Mouse (Mus musculus): Measurements from ENCODE around the gene Pcid2. TPM values are rescaled to one million over a fixed set of nuclear protein-coding genes. Genes with fewer than 3 reads are reported as not detected.
"Not testable (repeated sequence)": the region's sequence is repeated elsewhere in the genome, so short reads cannot be mapped to it uniquely, and the experiment has no call there.

The Pcid2 gene
- polyA plus RNA-seq, 1 experiment, result 18.2 TPM

DNA sequence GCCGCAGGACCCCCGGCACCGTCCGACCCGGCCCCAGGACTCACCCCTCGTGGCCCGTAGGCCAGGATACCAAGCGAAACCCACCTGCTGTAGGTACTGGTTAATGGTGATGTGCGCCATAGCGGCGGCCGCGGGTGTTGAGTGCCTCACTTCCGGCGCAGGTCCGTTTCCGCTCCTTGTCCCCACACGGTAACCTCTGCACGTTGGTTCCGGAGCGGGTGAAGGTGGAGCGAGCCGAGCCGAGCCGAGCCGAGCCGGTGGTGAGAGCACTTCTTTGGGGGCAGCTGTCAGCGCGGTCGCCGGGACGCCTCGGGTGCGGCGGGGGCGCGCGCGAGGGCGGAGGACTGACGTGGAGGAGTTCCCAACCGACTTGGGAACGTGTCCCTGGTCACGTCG, 570 bp downstream of the Pcid2 start:
- peak; percentile 37; the same call in 1 of the 2 replicates for TF ChIP-seq POLR2A (IDR thresholded peaks at IDR 0.05; ENCODE audit: low read depth, low read length)
- no peak for TF ChIP-seq CTCF (IDR thresholded peaks at IDR 0.05; ENCODE audit: extremely low read depth, insufficient read depth, insufficient read length, insufficient replicate concordance)
- 1% methylated on average over 45 of the region's 45 CpGs for WGBS
- H3K27me3 ChIP-seq (ENCODE audit: control insufficient read depth, insufficient read depth, low read length), result no peaks in the 10 kb centered on the region
- peak overlapping the region; percentile 82 for H3K27ac ChIP-seq (ENCODE audit: insufficient read depth, low read length)
- H3K36me3 ChIP-seq (ENCODE audit: control insufficient read depth, insufficient read depth, low read length), result no peaks in the 10 kb centered on the region; the same call in 1 of the 2 replicates
- H3K4me3 ChIP-seq (ENCODE audit: extremely low read depth, insufficient read depth, insufficient read length), result peak overlapping the region; percentile 96
- peaks cover 10% of the 10 kb centered on the region; the same call in 1 of the 2 replicates for H3K4me1 ChIP-seq (ENCODE audit: control insufficient read depth, insufficient read depth, insufficient read length)
- peak; percentile 84 for DNase-seq (ENCODE audit: low read depth in 1 of 2, low spot score in 2 of 2)

DNA sequence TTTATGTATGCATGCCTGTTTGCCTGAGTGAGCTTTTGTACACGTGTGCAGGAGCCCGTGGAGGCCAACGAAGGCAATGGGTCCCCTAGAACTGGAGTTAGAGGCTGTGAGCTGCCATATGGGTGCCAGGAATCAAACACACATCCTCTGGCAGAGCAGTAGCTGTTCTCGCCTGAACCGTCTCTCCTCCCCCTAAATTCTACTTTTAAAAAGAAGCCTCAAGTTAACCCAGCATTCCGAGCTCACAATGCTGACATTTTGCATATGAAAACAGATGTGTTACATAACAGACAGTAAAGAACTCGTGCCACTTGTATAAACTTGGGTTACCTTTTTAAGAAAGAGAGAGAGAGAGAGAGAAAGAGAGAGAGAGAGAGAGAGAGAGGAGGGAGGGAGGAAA, 27.7 kb downstream of the Pcid2 start:
- Histone ChIP-seq H3K27ac (ENCODE audit: insufficient read depth, low read length) (no peak overlapping the region), H3K4me3 (ENCODE audit: extremely low read depth, insufficient read depth, insufficient read length) (no peak overlapping the region), H3K4me1 (ENCODE audit: control insufficient read depth, insufficient read depth, insufficient read length) (no peaks in the 10 kb centered on the region), H3K27me3 (ENCODE audit: control insufficient read depth, insufficient read depth, low read length) (no peaks in the 10 kb centered on the region), H3K36me3 (ENCODE audit: control insufficient read depth, insufficient read depth, low read length) (peaks cover 41% of the 10 kb centered on the region)
- no peak for TF ChIP-seq CTCF (IDR thresholded peaks at IDR 0.05; ENCODE audit: extremely low read depth, insufficient read depth, insufficient read length, insufficient replicate concordance)
- TF ChIP-seq POLR2A (IDR thresholded peaks at IDR 0.05; ENCODE audit: low read depth, low read length), result no peak
- DNase-seq (ENCODE audit: low read depth in 1 of 2, low spot score in 2 of 2), result no peak
- 91% methylated on average over 7 of the region's 7 CpGs for WGBS

DNA sequence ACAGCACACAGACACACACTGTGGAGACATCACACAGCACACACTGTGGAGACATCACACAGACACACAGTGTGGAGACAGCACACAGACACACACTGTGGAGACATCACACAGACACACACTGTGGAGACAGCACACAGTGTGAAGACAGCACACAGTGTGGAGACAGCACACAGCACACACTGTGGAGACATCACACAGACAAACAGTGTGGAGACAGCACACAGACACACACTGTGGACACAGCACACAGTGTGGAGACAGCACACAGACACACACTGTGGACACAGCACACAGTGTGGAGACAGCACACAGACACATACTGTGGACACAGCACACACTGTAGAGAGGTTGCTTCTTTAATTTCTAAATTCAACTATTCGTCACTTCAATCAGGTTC, 29.7 kb downstream of the Pcid2 start:
- not testable (repeated sequence) for H3K4me1 ChIP-seq (ENCODE audit: control insufficient read depth, insufficient read depth, insufficient read length); H3K4me3 ChIP-seq (ENCODE audit: extremely low read depth, insufficient read depth, insufficient read length); H3K27me3 ChIP-seq (ENCODE audit: control insufficient read depth, insufficient read depth, low read length); H3K27ac ChIP-seq (ENCODE audit: insufficient read depth, low read length); DNase-seq (ENCODE audit: low read depth in 1 of 2, low spot score in 2 of 2)
- peaks cover 30% of the 10 kb centered on the region for H3K36me3 ChIP-seq (ENCODE audit: control insufficient read depth, insufficient read depth, low read length)
- 84% methylated on average over 1 of the region's 1 CpGs for WGBS

DNA sequence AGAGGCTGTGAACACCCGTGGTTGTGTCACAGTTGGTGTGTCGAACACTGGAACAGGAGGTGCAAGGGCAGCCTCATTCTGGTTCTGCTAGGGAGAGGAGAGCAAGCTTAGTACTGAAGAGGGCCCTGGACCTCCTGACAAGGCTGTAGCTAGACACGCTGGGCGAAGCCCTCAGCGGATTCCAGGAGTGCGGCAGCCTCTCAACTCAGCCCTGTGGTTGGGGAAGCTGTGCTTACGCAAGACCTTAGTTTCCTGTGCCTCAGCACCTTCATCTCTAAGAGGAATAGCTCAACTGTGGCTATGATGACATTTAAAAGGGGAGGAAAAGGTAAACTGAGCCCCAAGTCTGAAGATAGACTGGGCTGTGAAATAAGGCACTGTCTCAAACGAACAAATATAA, 30.2 kb downstream of the Pcid2 start:
- TF ChIP-seq POLR2A (IDR thresholded peaks at IDR 0.05; ENCODE audit: low read depth, low read length) (no peak), CTCF (IDR thresholded peaks at IDR 0.05; ENCODE audit: extremely low read depth, insufficient read depth, insufficient read length, insufficient replicate concordance) (no peak)
- 79% methylated on average over 8 of the region's 8 CpGs for WGBS
- no peaks in the 10 kb centered on the region for H3K4me1 ChIP-seq (ENCODE audit: control insufficient read depth, insufficient read depth, insufficient read length)
- no peak overlapping the region for H3K4me3 ChIP-seq (ENCODE audit: extremely low read depth, insufficient read depth, insufficient read length)
- DNase-seq (ENCODE audit: low read depth in 1 of 2, low spot score in 2 of 2), result no peak
- H3K27me3 ChIP-seq (ENCODE audit: control insufficient read depth, insufficient read depth, low read length), result no peaks in the 10 kb centered on the region
- no peak overlapping the region for H3K27ac ChIP-seq (ENCODE audit: insufficient read depth, low read length)
- H3K36me3 ChIP-seq (ENCODE audit: control insufficient read depth, insufficient read depth, low read length), result peaks cover 26% of the 10 kb centered on the region

DNA sequence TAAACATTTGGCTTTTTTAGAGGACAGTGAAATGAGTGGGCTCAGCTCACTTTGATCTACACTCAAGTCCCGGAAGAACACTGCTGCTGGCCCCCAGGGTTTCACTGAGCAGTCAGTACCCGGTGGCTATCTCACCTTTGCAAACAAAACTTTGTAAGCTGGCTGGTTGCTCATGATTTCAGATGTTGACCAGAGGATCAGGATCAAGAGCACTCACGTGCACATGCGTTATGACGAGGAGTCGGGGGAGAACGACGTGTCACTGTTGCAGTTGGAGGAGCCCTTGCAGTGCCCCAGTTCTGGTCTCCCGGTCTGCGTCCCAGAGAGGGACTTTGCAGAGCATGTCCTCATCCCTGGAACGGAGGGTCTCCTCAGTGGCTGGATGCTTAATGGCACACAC, 32.0 kb downstream of the Pcid2 start:
- Histone ChIP-seq H3K27me3 (ENCODE audit: control insufficient read depth, insufficient read depth, low read length) (no peaks in the 10 kb centered on the region), H3K4me1 (ENCODE audit: control insufficient read depth, insufficient read depth, insufficient read length) (no peaks in the 10 kb centered on the region), H3K27ac (ENCODE audit: insufficient read depth, low read length) (no peak overlapping the region), H3K4me3 (ENCODE audit: extremely low read depth, insufficient read depth, insufficient read length) (no peak overlapping the region), H3K36me3 (ENCODE audit: control insufficient read depth, insufficient read depth, low read length) (peaks cover 17% of the 10 kb centered on the region)
- 92% methylated on average over 11 of the region's 11 CpGs for WGBS
- no peak for DNase-seq (ENCODE audit: low read depth in 1 of 2, low spot score in 2 of 2)
- TF ChIP-seq CTCF (IDR thresholded peaks at IDR 0.05; ENCODE audit: extremely low read depth, insufficient read depth, insufficient read length, insufficient replicate concordance) (no peak), POLR2A (IDR thresholded peaks at IDR 0.05; ENCODE audit: low read depth, low read length) (no peak)

DNA sequence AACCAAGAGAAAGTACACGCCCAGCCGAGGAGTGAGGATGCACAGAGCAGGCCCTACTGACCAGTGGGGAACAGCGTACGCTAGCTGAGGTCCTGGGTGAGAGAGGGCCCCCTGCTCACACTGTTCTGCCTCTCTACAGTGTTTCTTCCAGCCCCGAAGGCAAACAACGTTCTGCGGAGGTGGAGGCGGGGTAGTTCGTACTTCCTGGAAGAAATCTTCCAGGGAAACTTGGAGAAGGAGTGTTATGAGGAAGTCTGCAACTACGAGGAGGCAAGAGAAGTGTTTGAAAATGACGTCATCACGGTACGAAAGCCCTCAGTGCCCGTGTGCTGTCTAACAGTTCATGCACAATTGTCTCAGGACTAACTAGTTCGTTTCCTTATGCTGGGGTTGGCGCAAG, 42.1 kb downstream of the Pcid2 start:
- DNase-seq (ENCODE audit: low read depth in 1 of 2, low spot score in 2 of 2), result no peak
- Histone ChIP-seq H3K4me1 (ENCODE audit: control insufficient read depth, insufficient read depth, insufficient read length) (no peaks in the 10 kb centered on the region), H3K27me3 (ENCODE audit: control insufficient read depth, insufficient read depth, low read length) (no peaks in the 10 kb centered on the region), H3K36me3 (ENCODE audit: control insufficient read depth, insufficient read depth, low read length) (no peaks in the 10 kb centered on the region), H3K4me3 (ENCODE audit: extremely low read depth, insufficient read depth, insufficient read length) (no peak overlapping the region), H3K27ac (ENCODE audit: insufficient read depth, low read length) (no peak overlapping the region)
- 70% methylated on average over 16 of the region's 16 CpGs for WGBS
- no peak for TF ChIP-seq POLR2A (IDR thresholded peaks at IDR 0.05; ENCODE audit: low read depth, low read length)
- no peak for TF ChIP-seq CTCF (IDR thresholded peaks at IDR 0.05; ENCODE audit: extremely low read depth, insufficient read depth, insufficient read length, insufficient replicate concordance)

DNA sequence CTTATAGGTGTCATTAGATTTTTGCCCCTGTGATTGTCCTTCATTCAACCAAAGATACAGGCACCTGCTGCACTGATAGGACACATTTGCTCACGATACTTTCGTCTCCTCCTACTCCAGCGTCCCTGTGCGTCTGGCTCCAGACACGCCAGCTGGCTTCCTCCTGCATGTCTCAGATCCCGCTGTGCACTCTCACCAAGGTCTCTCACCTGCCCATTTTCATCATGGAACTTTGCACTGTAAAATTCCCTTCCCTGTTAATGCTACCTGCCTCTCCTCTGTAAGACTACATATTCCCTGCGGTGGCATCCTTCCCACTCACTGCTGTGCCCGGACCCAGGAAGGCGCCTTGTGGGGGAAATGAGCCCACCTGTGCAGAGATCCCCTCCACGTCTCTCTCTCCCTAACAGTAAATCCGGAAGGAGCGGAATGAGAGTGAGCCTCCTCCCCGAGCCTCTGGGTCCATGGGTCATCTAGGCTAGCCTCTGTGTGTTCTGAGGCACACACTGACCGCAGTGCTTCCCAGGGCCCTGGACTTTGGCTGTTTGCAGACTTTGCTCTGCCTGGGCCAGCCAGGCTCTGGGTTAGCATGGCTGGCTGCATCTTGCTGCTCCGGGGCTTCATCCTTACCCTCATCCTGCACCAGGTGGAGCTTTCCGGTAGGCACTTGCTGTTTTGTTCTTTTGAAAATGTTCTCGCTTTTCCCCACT, 44.7 kb downstream of the Pcid2 start, which contains the start of gene Proz:
Proz (plus strand) TSS at position 474 of the 710 bp plus-strand sequence.
- Histone ChIP-seq H3K4me3 (ENCODE audit: extremely low read depth, insufficient read depth, insufficient read length) (no peak within 1 kb of the TSS), H3K4me1 (ENCODE audit: control insufficient read depth, insufficient read depth, insufficient read length) (no peaks in the 10 kb centered on the region), H3K36me3 (ENCODE audit: control insufficient read depth, insufficient read depth, low read length) (no peaks in the 10 kb centered on the region), H3K27ac (ENCODE audit: insufficient read depth, low read length) (no peak within 1 kb of the TSS), H3K27me3 (ENCODE audit: control insufficient read depth, insufficient read depth, low read length) (no peaks in the 10 kb centered on the region)
- 85% methylated on average over 17 of the region's 17 CpGs for WGBS
- TF ChIP-seq CTCF (IDR thresholded peaks at IDR 0.05; ENCODE audit: extremely low read depth, insufficient read depth, insufficient read length, insufficient replicate concordance) (no peak), POLR2A (IDR thresholded peaks at IDR 0.05; ENCODE audit: low read depth, low read length) (no peak)
- no peak for DNase-seq (ENCODE audit: low read depth in 1 of 2, low spot score in 2 of 2)
